Mouse (Mus musculus): ENCODE data around the gene Elovl5.

The Elovl5 gene

DNA sequence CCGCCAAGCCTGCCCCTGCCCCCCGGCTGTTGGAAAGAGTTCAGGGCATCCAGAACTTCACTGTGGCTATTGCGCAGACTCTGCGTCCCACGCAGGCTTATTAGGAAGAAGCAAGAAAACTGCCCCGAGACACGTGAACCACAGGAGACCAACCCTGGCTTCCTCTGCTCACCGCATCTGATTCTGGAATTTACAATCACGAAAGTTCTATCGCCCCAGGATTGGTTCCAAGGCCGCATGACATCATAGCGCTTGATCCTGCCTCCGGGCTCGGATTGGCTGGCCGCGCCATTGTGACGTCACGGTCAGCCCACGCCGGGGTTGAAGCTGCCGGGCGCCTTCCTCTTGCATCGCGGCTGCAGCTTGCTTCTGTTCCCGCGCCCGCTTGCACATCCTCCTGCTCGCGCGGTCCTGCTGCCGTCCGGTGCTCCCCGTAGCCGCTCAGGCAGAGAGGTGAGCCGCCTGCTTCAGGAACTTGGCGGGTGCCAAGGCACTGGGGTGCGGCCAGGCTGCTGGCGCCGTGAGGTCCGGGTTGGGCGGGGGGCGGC lies at the start of gene Elovl5:
Gene Elovl5 (plus strand): TSS at position 291 of the 548 bp plus-strand sequence.
- peak; percentile 97 for DNase-seq

DNA sequence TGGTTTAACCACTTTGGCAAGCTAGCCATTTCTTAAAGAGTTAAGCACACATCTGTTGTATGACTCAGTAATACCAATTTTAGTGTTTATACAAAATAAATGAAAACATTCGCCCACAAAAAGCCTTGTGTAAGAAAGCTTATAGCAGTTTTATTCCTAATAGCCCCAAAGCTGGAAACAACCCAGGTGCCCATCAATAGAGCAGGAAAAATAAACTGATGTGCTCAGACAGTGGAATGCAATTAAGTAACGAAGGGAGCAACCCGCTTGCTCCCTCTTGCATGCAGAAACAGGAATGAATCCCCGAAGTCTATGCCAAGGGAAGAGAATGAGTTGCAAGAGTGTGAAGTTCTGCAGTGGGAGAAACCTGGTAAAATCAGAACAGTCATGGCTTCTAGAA lies 25.7 kb upstream of the Elovl5 start:
- DNase-seq, result no peak

DNA sequence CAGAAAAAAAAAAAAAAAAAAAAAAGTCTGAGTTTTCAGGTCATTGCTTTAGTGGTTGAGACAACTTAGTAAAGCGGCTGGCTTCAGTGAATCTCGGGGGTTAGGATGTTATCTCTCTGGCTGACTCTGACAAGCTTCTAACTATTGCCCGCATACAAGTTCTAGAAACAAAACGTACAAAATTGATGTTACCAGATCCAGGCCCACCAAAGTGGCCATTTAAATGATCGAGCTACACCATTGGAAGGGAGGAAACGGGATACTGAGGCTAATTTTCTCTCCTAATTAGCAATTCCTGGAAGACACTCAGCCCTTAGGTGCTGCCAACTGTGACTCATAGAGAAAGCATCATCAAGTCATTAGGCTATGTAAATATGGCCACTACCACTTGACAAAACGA lies 18.6 kb upstream of the Elovl5 start:
- DNase-seq, result no peak

DNA sequence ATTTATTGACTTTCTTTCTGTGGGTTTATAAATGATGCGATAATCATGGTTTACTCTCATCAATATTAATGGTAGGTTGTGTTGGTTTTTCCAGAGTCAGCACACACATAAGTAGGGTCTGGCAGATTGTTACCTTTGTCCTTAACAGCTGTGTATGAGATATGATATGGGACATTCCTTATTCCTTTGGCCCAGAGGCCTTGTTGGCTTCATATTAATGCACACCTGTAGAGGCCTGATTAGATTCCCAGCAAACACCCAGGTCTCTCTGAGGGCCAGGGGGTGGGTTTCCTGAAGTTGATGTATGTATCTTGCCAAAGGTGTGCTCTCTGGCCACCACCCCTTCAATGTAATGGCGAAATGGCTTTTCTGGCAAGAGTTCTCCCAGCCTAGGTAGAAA lies 13.0 kb upstream of the Elovl5 start:
- no peak for DNase-seq

DNA sequence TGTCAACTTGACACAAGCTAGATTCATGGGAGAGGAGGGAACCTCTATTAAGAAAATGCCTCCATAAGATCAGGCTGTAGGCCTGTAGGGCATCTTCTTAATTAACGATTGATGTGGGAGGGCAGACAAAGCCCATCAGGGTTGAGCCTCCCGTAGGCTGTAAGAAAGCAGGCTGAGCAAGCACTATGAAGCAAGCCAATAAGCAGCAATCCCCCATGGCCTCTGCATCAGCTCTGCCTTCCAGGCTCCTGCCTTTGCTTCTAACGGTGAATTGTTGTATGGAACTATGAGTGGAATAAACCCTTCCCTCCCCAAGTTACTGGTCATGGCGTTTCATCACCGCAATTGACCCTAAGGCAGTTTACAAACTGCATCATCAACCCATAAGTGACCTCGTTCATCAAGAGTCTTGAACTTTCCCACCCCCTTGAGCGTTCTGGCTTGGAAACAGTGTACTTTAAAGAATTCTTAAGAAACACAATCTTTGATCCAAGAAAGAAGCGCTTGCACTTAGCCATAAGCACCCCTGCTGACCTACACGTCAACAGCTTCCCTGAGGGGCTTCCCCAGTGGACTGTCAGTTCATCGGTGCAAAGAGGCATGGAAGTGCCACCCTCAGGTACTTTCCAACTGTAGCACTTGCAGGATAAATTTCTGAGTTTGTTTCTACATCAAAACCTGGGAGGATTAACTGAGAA lies 7.4 kb upstream of the Elovl5 start:
- DNase-seq, result no peak

DNA sequence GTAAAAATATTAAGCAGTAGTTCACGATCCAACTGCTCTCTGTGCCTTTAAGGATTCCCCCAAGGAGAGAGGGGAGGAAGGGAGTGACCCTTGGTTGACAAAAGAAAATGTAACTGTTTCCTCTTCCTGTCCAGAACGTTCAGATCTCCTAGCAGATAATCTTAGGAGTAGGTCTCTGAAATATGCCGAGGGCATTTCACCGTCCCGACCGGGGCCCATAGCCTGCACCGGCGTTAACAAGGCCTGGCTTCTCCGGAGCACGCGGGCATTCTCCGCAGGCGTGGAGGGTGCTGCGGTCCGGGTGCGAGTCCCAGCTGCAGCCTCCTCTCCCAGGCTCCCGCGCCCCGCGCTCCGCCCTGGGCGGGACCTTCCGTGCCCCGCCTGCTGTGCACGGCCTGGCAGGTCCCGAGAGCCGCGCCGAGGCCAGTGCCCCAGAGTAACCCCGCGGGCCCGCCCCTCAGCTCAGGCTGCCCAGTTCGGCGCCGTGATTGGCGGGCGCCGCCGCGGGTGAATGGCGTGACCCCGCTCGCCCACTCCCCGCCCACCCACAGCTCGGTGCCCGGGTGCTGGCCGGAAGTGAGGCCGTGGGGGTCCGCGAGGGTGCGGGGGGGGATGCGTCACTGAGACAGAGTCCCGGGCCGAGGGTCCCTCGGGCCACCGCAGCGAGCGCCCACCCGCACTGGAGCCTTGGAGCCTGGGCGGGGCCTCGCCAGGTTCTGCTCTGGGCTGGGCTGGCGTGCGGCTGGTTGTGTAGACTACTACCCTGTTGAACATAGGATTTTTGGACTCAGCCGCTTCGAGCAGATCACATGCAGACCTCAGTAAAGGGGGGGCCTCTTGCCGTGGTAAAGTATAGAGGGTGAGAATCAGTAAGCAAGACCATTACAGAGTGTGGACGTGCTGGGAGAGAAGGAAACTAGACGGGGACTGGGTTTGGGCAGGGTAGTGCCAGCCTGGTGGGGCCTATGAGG lies 6.6 kb upstream of the Elovl5 start:
- DNase-seq, result peak; percentile 92

DNA sequence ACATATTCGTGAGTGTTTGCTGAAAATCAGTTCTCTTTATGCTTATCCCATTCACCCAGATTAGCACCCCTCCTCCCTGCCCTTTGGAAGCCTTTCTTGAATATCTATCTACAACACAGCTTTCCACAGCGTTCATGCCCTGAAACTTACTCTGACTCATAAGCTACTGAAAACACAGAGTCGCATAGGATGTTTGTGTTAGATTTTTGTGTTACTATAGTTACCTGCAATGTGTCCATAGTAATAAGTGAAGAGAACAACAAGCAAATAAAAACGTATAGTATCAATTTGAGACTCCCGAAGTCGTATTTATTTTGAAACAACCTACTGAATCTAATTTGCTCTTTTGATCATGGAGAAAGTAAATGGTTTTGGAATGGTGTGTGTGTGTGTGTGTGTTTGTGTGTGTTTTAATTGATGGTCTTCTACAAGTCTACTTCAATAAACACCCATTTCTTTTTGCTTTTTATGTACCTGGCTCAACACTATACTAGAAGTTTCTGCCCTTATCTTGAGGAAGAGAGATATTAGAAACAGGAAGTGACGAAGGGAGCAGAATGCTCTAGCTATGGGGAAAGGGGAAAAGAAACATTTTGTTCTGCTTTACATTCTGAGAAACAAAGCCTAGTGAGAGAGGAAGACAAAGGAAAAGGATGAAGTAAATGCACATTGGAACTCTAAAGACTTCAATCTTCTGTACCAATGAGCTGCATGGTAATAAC lies 5.5 kb upstream of the Elovl5 start:
- DNase-seq, result no peak

DNA sequence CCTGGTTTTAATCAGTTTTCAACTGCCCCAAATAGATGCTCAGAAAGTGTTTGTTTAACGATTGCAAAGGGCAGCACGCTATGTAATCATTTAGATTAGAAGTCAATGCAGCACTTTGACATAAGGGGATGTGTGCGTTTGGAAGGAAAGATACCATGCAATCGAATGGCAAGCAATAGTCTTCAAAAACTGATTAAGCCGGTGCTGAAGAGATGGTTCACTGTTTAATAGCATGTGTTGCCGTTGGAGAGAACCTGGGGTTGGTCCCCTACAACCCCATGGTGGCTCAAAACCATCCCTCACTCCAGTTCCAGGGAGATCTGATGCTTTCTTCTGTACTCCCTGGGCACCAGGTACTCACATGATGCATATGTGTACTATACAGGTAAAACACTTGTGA lies 4.9 kb upstream of the Elovl5 start:
- DNase-seq, result no peak

DNA sequence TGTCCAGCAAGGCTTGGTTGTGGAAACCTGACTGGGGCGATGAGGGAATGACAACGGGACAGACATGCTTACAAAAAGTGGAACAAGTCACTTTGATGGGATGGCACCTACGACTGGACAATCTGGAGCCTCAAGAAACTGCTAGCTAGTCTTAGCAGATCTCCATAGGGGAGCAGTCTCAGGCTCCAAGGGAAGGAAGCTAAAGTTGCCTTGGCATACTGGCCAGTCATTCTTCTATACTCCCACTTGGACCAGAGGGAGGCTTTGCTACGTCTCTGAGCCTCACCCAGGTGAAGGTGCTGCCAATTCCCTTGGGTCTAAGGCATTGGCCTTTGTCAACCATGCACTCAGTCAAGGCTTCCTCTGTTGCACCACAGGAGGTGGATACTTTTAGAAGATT lies 2.5 kb upstream of the Elovl5 start:
- no peak for DNase-seq

DNA sequence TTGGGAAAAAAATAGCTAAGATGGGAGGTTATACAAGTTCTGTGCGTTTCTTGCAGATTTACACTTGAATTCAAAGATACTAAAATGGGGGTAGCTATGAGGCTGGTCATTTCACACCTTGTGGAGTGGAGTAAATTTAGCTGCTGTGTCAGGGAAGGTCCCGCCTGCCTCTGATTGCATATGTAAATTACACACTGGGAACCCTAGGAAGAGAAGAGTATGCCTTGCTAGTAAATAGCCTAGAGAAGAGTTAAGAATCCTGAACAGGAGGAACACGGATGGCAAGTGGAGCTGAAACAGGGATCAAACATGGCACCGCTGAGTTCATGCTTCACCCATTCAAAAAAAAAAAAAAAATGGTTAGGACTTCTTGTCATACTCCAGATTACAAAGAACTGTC lies 1.4 kb upstream of the Elovl5 start:
- no peak for DNase-seq

DNA sequence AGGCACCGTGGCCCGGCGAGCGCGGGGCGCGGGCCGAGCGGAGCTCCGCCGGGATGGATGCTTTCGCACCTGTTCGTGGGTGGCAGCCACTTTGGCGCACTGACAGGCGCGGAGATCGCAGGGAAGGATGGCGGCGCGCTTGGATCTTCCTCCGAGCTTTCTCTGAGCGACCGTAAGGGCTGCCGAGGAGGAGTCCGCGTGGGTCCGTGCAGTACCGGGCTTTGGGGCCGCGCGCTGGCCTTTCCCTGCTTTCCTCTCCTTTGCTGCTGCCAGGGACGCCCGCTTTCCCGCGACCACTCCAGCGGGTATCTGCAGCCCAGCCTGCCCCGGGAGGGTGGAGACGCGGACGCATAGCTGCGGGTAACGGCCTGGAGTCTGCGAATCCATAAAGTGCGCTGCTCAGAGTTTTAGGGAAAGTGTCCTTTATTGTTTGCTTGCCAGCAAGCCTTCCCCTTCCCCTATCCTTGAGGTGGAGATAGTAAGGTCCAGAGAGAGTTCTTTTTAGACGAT lies 513 bp downstream of the Elovl5 start:
- no peak for DNase-seq

DNA sequence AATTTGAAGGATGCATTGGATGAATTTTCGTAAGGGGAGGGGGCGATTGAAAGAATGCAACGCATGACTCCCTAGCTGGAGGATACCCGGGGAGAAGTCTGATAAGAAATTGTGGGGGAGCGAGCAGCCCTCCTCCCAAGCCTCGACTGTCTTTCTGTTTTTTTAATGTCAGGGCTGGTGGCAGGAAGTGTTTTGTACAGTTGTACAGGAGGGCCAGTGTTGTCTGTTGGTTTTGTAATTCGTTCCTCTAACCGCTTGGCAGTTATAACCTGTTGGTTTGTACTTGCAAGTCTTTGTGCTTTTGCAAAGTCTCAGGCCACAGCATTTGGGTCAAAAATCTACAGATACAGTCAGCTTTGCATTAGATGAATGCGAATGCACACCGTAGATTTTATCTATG lies 1.0 kb downstream of the Elovl5 start:
- DNase-seq, result peak; percentile 45

DNA sequence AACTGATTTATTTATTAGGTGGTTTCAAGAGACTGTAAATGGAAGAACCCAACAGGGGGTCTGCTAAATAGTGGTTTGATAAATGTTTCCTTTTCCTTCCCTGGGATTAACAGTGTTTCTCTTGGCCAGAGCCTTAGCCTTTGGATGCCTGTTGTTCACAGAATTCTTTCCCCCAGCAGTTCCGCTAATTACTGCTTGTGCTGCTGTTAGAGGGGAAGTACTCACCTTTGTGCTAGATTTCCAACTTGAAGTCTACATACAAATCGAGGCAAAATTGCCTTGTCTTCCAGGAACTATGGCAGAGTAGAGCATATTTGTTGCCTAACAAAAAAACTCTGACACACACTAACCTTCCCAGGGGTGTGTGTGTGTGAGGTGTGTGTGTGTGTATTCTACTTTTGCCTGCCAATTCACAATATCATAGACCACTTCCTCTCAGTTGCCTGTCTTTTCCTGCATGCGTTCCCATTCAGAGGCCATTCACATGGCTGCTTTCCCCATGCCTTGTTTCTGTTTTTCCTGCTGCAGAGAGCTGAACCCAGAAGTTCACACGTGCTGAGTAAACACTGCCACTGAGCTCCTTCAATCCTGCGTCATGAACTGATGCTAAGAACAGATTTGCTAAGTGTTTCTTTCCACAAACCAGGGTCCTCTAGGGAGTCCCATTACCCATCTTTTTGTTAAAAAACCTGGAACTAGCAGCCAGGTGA lies 2.0 kb downstream of the Elovl5 start:
- DNase-seq, result no peak

DNA sequence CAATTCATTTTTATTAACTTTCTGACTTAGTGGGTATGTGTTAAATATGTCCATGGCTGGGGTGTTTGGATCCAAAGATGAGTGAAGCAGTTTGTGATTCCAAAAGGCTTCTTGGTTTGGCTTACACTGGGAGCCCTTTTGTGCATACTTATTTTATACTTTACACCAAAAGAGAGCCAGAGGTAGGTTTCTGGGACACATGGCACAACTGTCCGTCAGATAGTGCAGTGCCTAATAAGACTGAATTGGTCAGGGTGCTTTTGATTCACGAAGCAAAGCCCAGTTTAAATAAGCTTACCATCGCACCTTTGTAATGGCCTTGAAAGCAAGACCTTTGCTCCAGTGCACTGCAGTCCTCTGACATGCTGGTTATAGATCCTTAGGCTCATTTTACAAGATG lies 3.3 kb downstream of the Elovl5 start:
- no peak for DNase-seq

DNA sequence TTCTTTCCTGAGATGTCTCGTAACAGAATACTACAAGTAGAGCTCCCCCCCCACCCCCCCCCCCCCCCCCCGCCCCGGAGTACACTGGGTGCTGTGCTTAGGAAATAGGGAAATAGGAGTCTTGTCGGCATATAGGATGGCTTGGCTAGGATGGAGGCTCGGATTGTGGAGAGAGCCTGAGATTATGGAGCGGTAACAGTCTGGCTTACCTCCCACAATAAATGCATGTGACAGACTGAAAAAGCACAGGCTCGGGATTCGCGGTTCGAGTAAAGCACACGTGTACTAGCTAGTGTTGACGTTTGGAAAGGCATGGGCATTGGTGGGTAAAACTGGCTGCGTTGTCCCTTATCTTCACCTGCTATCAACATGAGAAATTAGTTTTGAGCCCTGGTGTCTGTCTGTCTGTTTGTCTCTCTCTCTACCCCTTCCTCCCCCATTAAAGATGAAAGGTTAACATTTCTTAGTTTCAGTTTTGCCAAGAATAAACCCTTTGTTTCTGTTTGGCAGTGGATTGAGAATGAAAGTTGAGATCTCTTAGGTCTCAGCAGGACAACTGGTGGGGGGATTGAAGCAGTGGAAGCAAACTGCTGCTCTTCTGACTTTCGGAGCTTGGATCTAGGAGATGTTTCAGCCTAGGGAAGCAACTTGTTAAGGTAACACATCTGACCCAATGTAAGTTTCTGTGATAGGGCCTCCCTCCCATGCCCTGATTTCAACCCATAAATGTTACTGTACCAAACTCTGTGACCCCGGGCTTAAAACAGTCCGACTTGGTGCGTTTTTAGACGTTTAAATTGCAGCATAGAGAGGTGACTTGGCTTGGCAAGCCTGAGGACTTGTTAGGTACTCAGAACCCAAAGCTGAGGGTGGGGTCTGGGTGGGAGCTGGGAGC lies 4.4 kb downstream of the Elovl5 start:
- DNase-seq, result no peak

DNA sequence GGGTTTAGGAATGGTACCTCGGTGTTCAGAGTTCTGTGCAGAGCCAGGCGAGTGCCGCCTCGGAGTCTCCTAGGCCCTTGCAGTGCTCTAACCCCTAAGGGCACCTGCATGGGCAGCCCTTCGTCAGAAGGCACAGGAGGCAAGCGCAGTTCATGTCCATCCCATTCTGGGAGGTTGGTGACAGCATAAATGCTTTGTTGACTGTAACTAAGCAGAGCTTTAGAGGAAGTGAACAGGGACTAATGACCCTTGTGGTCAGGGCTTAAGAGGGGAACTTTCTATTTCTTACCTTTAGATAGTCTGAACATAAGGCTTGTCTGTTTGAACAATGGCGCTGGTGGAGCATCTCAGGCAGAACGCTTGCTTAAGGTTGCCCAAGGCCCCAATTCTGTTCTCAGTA lies 6.6 kb downstream of the Elovl5 start:
- no peak for DNase-seq

DNA sequence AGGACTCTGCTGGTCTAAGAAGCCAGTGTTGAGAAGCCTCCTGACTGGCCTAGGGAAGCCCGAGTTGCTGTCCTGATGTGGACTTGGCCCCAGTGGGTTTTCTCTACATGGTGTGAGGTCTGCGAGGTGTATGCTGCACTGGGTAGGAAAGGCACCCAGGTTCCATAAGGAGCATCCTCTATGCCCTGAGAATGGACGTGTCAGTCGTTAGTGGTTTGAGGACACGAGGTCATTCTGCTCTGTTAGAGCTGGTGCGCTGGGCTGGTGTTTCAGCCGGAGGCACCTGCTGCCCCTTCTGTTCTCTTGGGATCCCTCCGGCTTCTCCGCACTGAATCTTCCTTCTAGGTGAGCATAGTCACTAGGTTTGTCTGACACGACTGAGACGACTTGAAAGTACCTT lies 7.0 kb downstream of the Elovl5 start:
- DNase-seq, result no peak

DNA sequence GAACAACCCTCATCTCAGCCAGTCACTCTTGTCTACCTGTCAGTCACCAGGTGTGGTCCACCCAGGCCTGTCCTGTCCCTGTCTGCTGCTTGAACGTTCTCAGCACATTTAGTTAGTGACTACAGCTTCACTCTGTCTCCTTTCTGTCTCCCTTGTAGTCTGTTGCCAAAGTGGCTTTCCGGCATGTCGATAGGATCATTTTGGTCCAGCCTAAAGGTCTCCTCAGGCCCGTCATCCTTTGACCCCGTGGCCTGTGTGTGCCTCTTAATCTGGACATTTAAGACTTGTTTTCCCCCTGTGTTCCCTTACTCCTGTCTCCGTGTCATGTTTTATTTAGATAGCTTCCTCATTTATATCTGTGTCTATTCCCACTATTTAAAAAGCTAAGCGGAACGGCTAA lies 9.0 kb downstream of the Elovl5 start:
- no peak for DNase-seq

DNA sequence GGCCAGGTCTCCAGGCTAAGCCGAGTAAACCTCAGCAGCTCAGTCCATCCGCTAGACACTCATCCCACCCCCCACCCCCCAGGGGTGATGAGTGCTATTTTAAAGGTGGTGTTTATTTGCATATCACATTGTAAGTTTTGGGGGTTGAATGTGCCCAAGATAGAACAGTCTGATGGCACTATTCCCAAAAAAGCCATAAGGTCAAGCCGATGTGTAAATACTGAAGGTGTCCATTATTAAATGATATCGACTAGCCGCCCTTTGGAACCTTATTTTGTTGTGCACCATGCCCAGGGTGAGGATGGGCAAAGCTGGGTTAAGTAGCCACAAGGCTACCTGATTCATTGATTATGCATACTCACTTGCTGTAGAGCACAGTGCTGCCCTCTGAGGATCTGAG lies 9.7 kb downstream of the Elovl5 start:
- DNase-seq, result no peak

DNA sequence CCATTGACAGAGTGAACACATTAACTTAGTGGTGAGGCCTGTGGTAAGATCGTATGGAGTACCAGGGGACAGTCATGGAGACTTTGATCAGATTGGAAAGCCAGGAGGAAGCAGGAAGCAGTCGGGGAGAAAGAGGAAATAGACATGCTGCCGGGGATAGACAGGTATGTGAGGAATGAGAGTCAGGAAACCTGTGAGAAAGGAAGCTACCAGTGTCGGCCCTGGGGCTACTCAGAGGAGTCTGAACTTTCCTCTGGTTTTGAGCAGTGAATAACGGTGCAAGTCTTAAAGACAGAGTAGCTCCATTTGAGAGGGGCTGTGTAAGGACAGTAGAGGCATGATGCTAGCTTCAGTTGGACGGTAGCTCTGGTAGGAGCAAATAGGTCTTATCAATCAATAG lies 10.3 kb downstream of the Elovl5 start:
- no peak for DNase-seq

DNA sequence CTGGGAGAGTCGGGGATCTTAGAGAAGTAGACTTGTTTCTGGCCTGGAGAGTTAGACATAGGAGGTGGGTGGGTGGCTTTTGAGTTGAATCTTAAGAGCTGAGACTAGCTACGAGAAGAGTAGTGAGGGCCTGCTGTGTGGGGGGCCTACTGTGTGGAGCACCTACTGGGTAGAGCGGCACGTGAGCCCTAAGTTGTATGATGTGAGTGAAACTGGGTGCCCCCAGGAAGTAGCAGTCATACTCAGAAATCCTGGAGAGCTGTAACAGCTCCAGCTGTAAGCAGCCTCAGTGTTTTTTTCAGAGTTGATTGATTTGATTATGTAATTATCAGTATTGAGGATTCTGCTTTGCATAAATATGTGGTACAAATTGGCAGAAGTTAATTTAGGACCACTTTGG lies 11.6 kb downstream of the Elovl5 start:
- no peak for DNase-seq
